Mouse (Mus musculus) forebrain, embryonic 16.5 days (tissue): Measurements from ENCODE around the gene Psme1. TPM values are rescaled to one million over a fixed set of nuclear protein-coding genes. Genes with fewer than 3 reads are reported as not detected.

Source experiments
- ATAC-seq: fragments of 200-750 bp; cut with Nextera tagmentation; 2 replicates; pipeline ENCODE4 v1.8.0; 2017; ENCODE audit warnings: mild to moderate bottlenecking, moderate library complexity
- H3K27ac ChIP-seq: fragments of 300-500 bp; sonication (generic); 2 replicates; pipeline ENCODE4 v1.5.1; 2014; ENCODE audit warnings: low read length, control low read depth
- H3K27me3 ChIP-seq: fragments of 300-500 bp; sonication (generic); replicated peaks from 2 replicates; pipeline ENCODE4 v1.6.1; 2014; ENCODE audit warnings: low read length; ENCODE audit not compliant: control insufficient read depth, insufficient read depth
- H3K36me3 ChIP-seq: fragments of 300-500 bp; sonication (generic); 2 replicates; pipeline ENCODE4 v1.6.1; 2014; ENCODE audit not compliant: control insufficient read depth, insufficient read depth
- H3K4me1 ChIP-seq: fragments of 300-500 bp; sonication (generic); replicated peaks from 2 replicates; pipeline ENCODE4 v1.6.1; 2014; ENCODE audit warnings: low read length; ENCODE audit not compliant: control insufficient read depth, insufficient read depth
- H3K4me2 ChIP-seq: fragments of 300-500 bp; sonication (generic); 2 replicates; pipeline ENCODE4 v1.6.1; 2014; ENCODE audit warnings: mild to moderate bottlenecking, low read length, control low read depth
- H3K4me3 ChIP-seq: fragments of 300-500 bp; sonication (generic); replicated peaks from 2 replicates; pipeline ENCODE4 v1.5.1; 2014; ENCODE audit warnings: mild to moderate bottlenecking, low read length, control low read depth
- H3K9ac ChIP-seq: fragments of 300-500 bp; sonication (generic); replicated peaks from 2 replicates; pipeline ENCODE4 v1.6.1; 2014; ENCODE audit warnings: low read depth, low read length, control low read depth
- H3K9me3 ChIP-seq: fragments of 300-500 bp; sonication (generic); 2 replicates; pipeline ENCODE4 v1.6.1; 2016; ENCODE audit warnings: low read length; ENCODE audit not compliant: control insufficient read depth
- WGBS: fragments of 180-500 bp; shearing (Covaris S2); extraction: QIAGEN DNeasy Blood & Tissue Kit; methylation state at CpG from one replicate; pipeline ENCODE4 v1.1.7; 2014; 5-methylcytosine and 5-hydroxymethylcytosine counted together
- polyA plus RNA-seq: library from polyadenylated mRNA; unstranded; fragments of >200 nt; fragmentation: Nextera tagmentation; extraction: Ambion mirVana; gene quantifications from 2 replicates; pipeline ENCODE4 v1.2.1, GENCODE M21; 2015

Psme1 gene
- polyA plus RNA-seq: 185 and 197 TPM in 2 replicates

GRCm38 (mm10) chr14:55577871-55578667, at the start of gene Psme1:
Gene Psme1 (plus strand): TSS chr14:55578123.
- no peaks in the 10 kb centered on the region for H3K9me3 ChIP-seq
- peak within 1 kb of the TSS; percentile 94 for H3K27ac ChIP-seq
- H3K4me1 ChIP-seq: peaks cover 15% of the 10 kb centered on the region
- ATAC-seq: peak; percentile 96
- H3K36me3 ChIP-seq: no peaks in the 10 kb centered on the region
- H3K4me3 ChIP-seq: peak within 1 kb of the TSS; percentile 84
- peak within 1 kb of the TSS; percentile 93 for H3K9ac ChIP-seq
- WGBS: 0% methylated on average over 29 of the region's 32 CpGs
- no peaks in the 10 kb centered on the region for H3K27me3 ChIP-seq
- peak within 1 kb of the TSS; percentile 90 for H3K4me2 ChIP-seq

GRCm38 (mm10) chr14:55536116-55536745, 41.7 kb upstream of the Psme1 start:
- peaks cover 10% of the 10 kb centered on the region for H3K4me1 ChIP-seq
- H3K9me3 ChIP-seq: no peaks in the 10 kb centered on the region
- H3K9ac ChIP-seq: no peak overlapping the region
- ATAC-seq: no peak
- no peaks in the 10 kb centered on the region for H3K36me3 ChIP-seq
- no peak overlapping the region for H3K27ac ChIP-seq
- no peak overlapping the region for H3K4me2 ChIP-seq
- no peaks in the 10 kb centered on the region for H3K27me3 ChIP-seq
- WGBS: 63% methylated on average over 6 of the region's 6 CpGs
- H3K4me3 ChIP-seq: no peak overlapping the region

- no peaks in the 10 kb centered on the region for H3K27me3 ChIP-seq
- H3K4me1 ChIP-seq: peaks cover 26% of the 10 kb centered on the region
- H3K4me3 ChIP-seq: peak within 1 kb of the TSS; percentile 63
- H3K9me3 ChIP-seq: no peaks in the 10 kb centered on the region
- no peaks in the 10 kb centered on the region for H3K36me3 ChIP-seq
- peak within 1 kb of the TSS; percentile 67 for H3K27ac ChIP-seq
- WGBS: under 1% methylated on average over 32 of the region's 32 CpGs
- peak within 1 kb of the TSS; percentile 83 for H3K4me2 ChIP-seq
- peak; percentile 80 for ATAC-seq
- peak within 1 kb of the TSS; percentile 76 for H3K9ac ChIP-seq
Measured at GRCm38 (mm10) chr14:55540067-55540786, 37.7 kb upstream of the Psme1 start, which contains the start of gene Pck2. Gene Pck2 (plus strand): TSS chr14:55540266.

- peak; percentile 62 for ATAC-seq
- WGBS: 5% methylated on average over 10 of the region's 10 CpGs
- Histone ChIP-seq H3K9ac (peak overlapping the region; percentile 76), H3K4me3 (peak overlapping the region; percentile 63), H3K27me3 (no peaks in the 10 kb centered on the region), H3K27ac (peak overlapping the region; percentile 67), H3K9me3 (no peaks in the 10 kb centered on the region), H3K4me2 (peak overlapping the region; percentile 83), H3K4me1 (peaks cover 26% of the 10 kb centered on the region), H3K36me3 (no peaks in the 10 kb centered on the region)
Measured at GRCm38 (mm10) chr14:55540787-55541321, 37.1 kb upstream of the Psme1 start.

- Histone ChIP-seq H3K4me3 (no peak overlapping the region), H3K4me1 (peaks cover 26% of the 10 kb centered on the region), H3K9ac (no peak overlapping the region), H3K27me3 (no peaks in the 10 kb centered on the region), H3K9me3 (no peaks in the 10 kb centered on the region), H3K27ac (no peak overlapping the region), H3K36me3 (no peaks in the 10 kb centered on the region), H3K4me2 (no peak overlapping the region)
- WGBS: 97% methylated on average over 12 of the region's 12 CpGs
- no peak for ATAC-seq
Measured at GRCm38 (mm10) chr14:55542268-55542667, 35.7 kb upstream of the Psme1 start.

GRCm38 (mm10) chr14:55544334-55544733, 33.6 kb upstream of the Psme1 start:
- ATAC-seq: no peak
- H3K9ac ChIP-seq: peak overlapping the region; percentile 23; the same call in 1 of the 2 replicates
- 47% methylated on average over 9 of the region's 9 CpGs for WGBS

GRCm38 (mm10) chr14:55550191-55550590, 27.7 kb upstream of the Psme1 start:
- no peak overlapping the region for H3K4me2 ChIP-seq
- ATAC-seq: no peak
- H3K9ac ChIP-seq: no peak overlapping the region
- H3K9me3 ChIP-seq: no peaks in the 10 kb centered on the region
- no peak overlapping the region for H3K4me3 ChIP-seq
- no peaks in the 10 kb centered on the region for H3K27me3 ChIP-seq
- H3K36me3 ChIP-seq: peaks cover 2% of the 10 kb centered on the region; the same call in 1 of the 2 replicates
- H3K4me1 ChIP-seq: no peaks in the 10 kb centered on the region
- 73% methylated on average over 6 of the region's 6 CpGs for WGBS
- no peak overlapping the region for H3K27ac ChIP-seq

More at GRCm38 (mm10) chr14:55544334-55544733, 33.6 kb upstream of the Psme1 start:
- Histone ChIP-seq H3K36me3 (peaks cover 2% of the 10 kb centered on the region; the same call in 1 of the 2 replicates), H3K4me2 (no peak overlapping the region), H3K4me1 (peaks cover 26% of the 10 kb centered on the region), H3K4me3 (no peak overlapping the region), H3K27me3 (no peaks in the 10 kb centered on the region), H3K27ac (no peak overlapping the region), H3K9me3 (no peaks in the 10 kb centered on the region)

GRCm38 (mm10) chr14:55551347-55551746, 26.6 kb upstream of the Psme1 start:
- H3K4me1 ChIP-seq: no peaks in the 10 kb centered on the region
- no peak for ATAC-seq

More at GRCm38 (mm10) chr14:55551347-55551746, 26.6 kb upstream of the Psme1 start:
- no peak overlapping the region for H3K4me3 ChIP-seq
- WGBS: 73% methylated on average over 5 of the region's 5 CpGs
- H3K4me2 ChIP-seq: no peak overlapping the region
- peaks cover 2% of the 10 kb centered on the region; the same call in 1 of the 2 replicates for H3K36me3 ChIP-seq
- no peaks in the 10 kb centered on the region for H3K9me3 ChIP-seq
- no peaks in the 10 kb centered on the region for H3K27me3 ChIP-seq
- no peak overlapping the region for H3K9ac ChIP-seq
- no peak overlapping the region for H3K27ac ChIP-seq
